In genomic region chr1:56951525-56951924, GRCm38 (mm10) we compare ENCODE assay signal across 21 mouse cellular contexts. TPM values are rescaled to one million over a fixed set of nuclear protein-coding genes. Genes with fewer than 3 reads are reported as not detected.
DNase-seq lines count a peak whose midpoint lies in the region; ATAC-seq lines count a peak whose summit lies in the region.
"Had no signal": no experiment of that assay in that cellular context is flagged by ENCODE, and none has a peak within 500 bp of the region (broad histone marks: within the 10 kb centered on the region; RNA-seq: fewer than 3 reads in every experiment).

No protein-coding gene starts in this region.

- H3K27me3 ChIP-seq in forebrain, embryonic 15.5 days, result no peaks in the 10 kb centered on the region
- H3K27me3 ChIP-seq in forebrain, embryonic 14.5 days (replicated peaks; ENCODE audit: control insufficient read depth, insufficient read depth, low read length), result no peaks in the 10 kb centered on the region
- H3K27me3 ChIP-seq in heart, embryonic 11.5 days (ENCODE audit: control insufficient read depth, insufficient read depth, low read length), result no peaks in the 10 kb centered on the region
- H3K27me3 ChIP-seq in intestine, embryonic 16.5 days (replicated peaks; ENCODE audit: control insufficient read depth, insufficient read depth, low read length), result no peaks in the 10 kb centered on the region
- H3K27me3 ChIP-seq in kidney, embryonic 14.5 days (ENCODE audit: control insufficient read depth, insufficient read depth, low read length), result no peaks in the 10 kb centered on the region
- H3K27me3 ChIP-seq: embryonic facial prominence, embryonic 15.5 days; heart, embryonic 13.5 days; hindbrain, embryonic 15.5 days; kidney, embryonic 15.5 days had no signal

- no peak for DNase-seq in forebrain, embryonic 14.5 days (ENCODE audit: low spot score)
- DNase-seq in heart, adult 11 months, result peak; percentile 35
- DNase-seq in R1 (ENCODE audit: low read depth, low spot score), result peak; percentile 3
- DNase-seq in spleen, adult 12 weeks (ENCODE audit: low spot score), result no peak
- DNase-seq: adrenal gland, postnatal 10 days; cerebellum, adult 11-12 months; cerebellum, adult 9-10 months; cerebellum, postnatal 25 days; gastrocnemius, postnatal 14 days; heart, postnatal 36 days; kidney, adult 18-20 months had no signal

- 52% methylated on average over 6 of the region's 6 CpGs for WGBS in forebrain, embryonic 15.5 days
- 55% methylated on average over 6 of the region's 6 CpGs for WGBS in forebrain, embryonic 14.5 days
- WGBS in heart, embryonic 11.5 days (ENCODE audit: insufficient replicate concordance), result 71% methylated on average over 6 of the region's 6 CpGs
- WGBS in intestine, embryonic 16.5 days, result 35% methylated on average over 6 of the region's 6 CpGs
- WGBS in kidney, embryonic 14.5 days, result 83% methylated on average over 6 of the region's 6 CpGs

- no peaks in the 10 kb centered on the region for H3K9me3 ChIP-seq in forebrain, embryonic 15.5 days
- H3K9me3 ChIP-seq in forebrain, embryonic 14.5 days (replicated peaks; ENCODE audit: control insufficient read depth, low read length), result no peaks in the 10 kb centered on the region
- no peaks in the 10 kb centered on the region for H3K9me3 ChIP-seq in heart, embryonic 11.5 days (replicated peaks; ENCODE audit: control insufficient read depth, low read length)
- H3K9me3 ChIP-seq in intestine, embryonic 16.5 days (ENCODE audit: control insufficient read depth, low read length), result no peaks in the 10 kb centered on the region
- H3K9me3 ChIP-seq in kidney, embryonic 14.5 days (ENCODE audit: control insufficient read depth, low read length), result no peaks in the 10 kb centered on the region
- H3K9me3 ChIP-seq: embryonic facial prominence, embryonic 15.5 days; heart, embryonic 13.5 days; hindbrain, embryonic 15.5 days; kidney, embryonic 15.5 days had no signal

- 0 out of 2 replicates have a peak, but pooled peaks cover 7% of the 10 kb centered on the region for H3K4me1 ChIP-seq in forebrain, embryonic 15.5 days
- H3K4me1 ChIP-seq in forebrain, embryonic 14.5 days (ENCODE audit: control insufficient read depth, insufficient read depth, low read length), result no peaks in the 10 kb centered on the region
- no peaks in the 10 kb centered on the region for H3K4me1 ChIP-seq in heart, embryonic 11.5 days (ENCODE audit: control insufficient read depth, insufficient read depth, low read length)
- no peaks in the 10 kb centered on the region for H3K4me1 ChIP-seq in intestine, embryonic 16.5 days (ENCODE audit: control insufficient read depth, insufficient read depth, low read length)
- no peaks in the 10 kb centered on the region for H3K4me1 ChIP-seq in kidney, embryonic 14.5 days (ENCODE audit: control insufficient read depth, insufficient read depth, low read length)
- H3K4me1 ChIP-seq: heart, embryonic 13.5 days; hindbrain, embryonic 15.5 days; kidney, embryonic 15.5 days had no signal

- H3K9ac ChIP-seq in forebrain, embryonic 15.5 days (replicated peaks), result no peak overlapping the region
- H3K9ac ChIP-seq in forebrain, embryonic 14.5 days (ENCODE audit: low read length), result no peak overlapping the region
- no peak overlapping the region for H3K9ac ChIP-seq in heart, embryonic 11.5 days (ENCODE audit: low read depth, low read length)
- no peak overlapping the region for H3K9ac ChIP-seq in intestine, embryonic 16.5 days (ENCODE audit: low read depth, low read length)
- H3K9ac ChIP-seq in kidney, embryonic 14.5 days (ENCODE audit: low read depth, low read length), result no peak overlapping the region
- H3K9ac ChIP-seq: embryonic facial prominence, embryonic 15.5 days; heart, embryonic 13.5 days; hindbrain, embryonic 15.5 days; kidney, embryonic 15.5 days had no signal

- H3K4me2 ChIP-seq in forebrain, embryonic 15.5 days (replicated peaks), result no peak overlapping the region
- no peak overlapping the region for H3K4me2 ChIP-seq in forebrain, embryonic 14.5 days (ENCODE audit: low read length)
- H3K4me2 ChIP-seq in heart, embryonic 11.5 days, result no peak overlapping the region
- H3K4me2 ChIP-seq in intestine, embryonic 16.5 days (ENCODE audit: low read depth, low read length), result peak overlapping the region; percentile 32
- no peak overlapping the region for H3K4me2 ChIP-seq in kidney, embryonic 14.5 days (replicated peaks; ENCODE audit: low read depth, low read length)
- H3K4me2 ChIP-seq: embryonic facial prominence, embryonic 15.5 days; heart, embryonic 13.5 days; hindbrain, embryonic 15.5 days; kidney, embryonic 15.5 days had no signal

- peak; percentile 36; the same call in 1 of the 2 replicates for ATAC-seq in forebrain, embryonic 15.5 days (replicated peaks)
- ATAC-seq in forebrain, embryonic 14.5 days, result no peak
- no peak for ATAC-seq in heart, embryonic 11.5 days (replicated peaks; ENCODE audit: insufficient number of reproducible peaks, low FRiP score, low TSS enrichment)
- peak; percentile 86 for ATAC-seq in intestine, embryonic 16.5 days
- no peak for ATAC-seq in kidney, embryonic 14.5 days (ENCODE audit: low FRiP score, low TSS enrichment)

- peaks cover 3% of the 10 kb centered on the region; the same call in 1 of the 2 replicates for H3K36me3 ChIP-seq in forebrain, embryonic 15.5 days
- H3K36me3 ChIP-seq in forebrain, embryonic 14.5 days (ENCODE audit: control insufficient read depth, insufficient read depth, low read length), result peaks cover 7% of the 10 kb centered on the region; the same call in 1 of the 2 replicates
- no peaks in the 10 kb centered on the region for H3K36me3 ChIP-seq in heart, embryonic 11.5 days (ENCODE audit: control insufficient read depth, insufficient read depth, low read length)
- no peaks in the 10 kb centered on the region for H3K36me3 ChIP-seq in intestine, embryonic 16.5 days (ENCODE audit: control insufficient read depth, insufficient read depth, low read length)
- no peaks in the 10 kb centered on the region for H3K36me3 ChIP-seq in kidney, embryonic 14.5 days (ENCODE audit: control insufficient read depth, insufficient read depth, low read length)
- H3K36me3 ChIP-seq: embryonic facial prominence, embryonic 15.5 days; G1E; heart, embryonic 13.5 days; hindbrain, embryonic 15.5 days; kidney, embryonic 15.5 days had no signal

- no peak overlapping the region for H3K27ac ChIP-seq in forebrain, embryonic 15.5 days (replicated peaks)
- no peak overlapping the region for H3K27ac ChIP-seq in forebrain, embryonic 14.5 days (ENCODE audit: low read depth, low read length)
- H3K27ac ChIP-seq in heart, embryonic 11.5 days (ENCODE audit: low read depth, low read length), result no peak overlapping the region
- H3K27ac ChIP-seq in intestine, embryonic 16.5 days (ENCODE audit: low read length), result peak overlapping the region; percentile 46; the same call in 1 of the 2 replicates
- H3K27ac ChIP-seq in kidney, embryonic 14.5 days (ENCODE audit: low read depth, low read length), result no peak overlapping the region
- H3K27ac ChIP-seq: embryonic facial prominence, embryonic 15.5 days; heart, embryonic 13.5 days; hindbrain, embryonic 15.5 days; kidney, embryonic 15.5 days had no signal

- H3K4me3 ChIP-seq in forebrain, embryonic 15.5 days, result no peak overlapping the region
- no peak overlapping the region for H3K4me3 ChIP-seq in forebrain, embryonic 14.5 days (ENCODE audit: low read depth, low read length)
- no peak overlapping the region for H3K4me3 ChIP-seq in heart, embryonic 11.5 days (ENCODE audit: low read depth, low read length)
- H3K4me3 ChIP-seq in intestine, embryonic 16.5 days (ENCODE audit: low read length), result no peak overlapping the region
- no peak overlapping the region for H3K4me3 ChIP-seq in kidney, embryonic 14.5 days (ENCODE audit: low read length)
- H3K4me3 ChIP-seq: embryonic facial prominence, embryonic 15.5 days; erythroblast, embryonic 14.5 days; heart, embryonic 13.5 days; hindbrain, embryonic 15.5 days; kidney, embryonic 15.5 days had no signal

RNA-seq across cellular contexts. Expression of gene Satb2, which starts 26.9 kb away (rescaled TPM):
- 46.2 and 62.5 TPM in 2 replicates for polyA plus RNA-seq in forebrain, embryonic 15.5 days (2015; fragmentation: Nextera tagmentation; extraction: Ambion mirVana)
- polyA plus RNA-seq in forebrain, embryonic 14.5 days (2014; fragmentation: Nextera tagmentation; extraction: Ambion mirVana), result 20.1 and 40.6 TPM in 2 replicates
- 0.37 and 0.90 TPM in 2 replicates for polyA plus RNA-seq in heart, embryonic 11.5 days (2014; fragmentation: Nextera tagmentation; extraction: Ambion mirVana)
- polyA plus RNA-seq in intestine, embryonic 16.5 days (2015; fragmentation: Nextera tagmentation; extraction: Ambion mirVana), result 2.1 and 2.6 TPM in 2 replicates
- polyA plus RNA-seq in kidney, embryonic 14.5 days (2014; fragmentation: Nextera tagmentation; extraction: Ambion mirVana), result 1.1 and 2.0 TPM in 2 replicates
- polyA plus RNA-seq: erythroblast, embryonic 14.5 days; G1E had no signal

Comparison
In these comparisons a context has a peak if more than half of its experiments do, and no peak if none do; other contexts are left out.
1. ATAC-seq: peak in forebrain, embryonic 15.5 days (single experiment) and intestine, embryonic 16.5 days (single experiment); none in forebrain, embryonic 14.5 days (single experiment), heart, embryonic 11.5 days (single experiment) and kidney, embryonic 14.5 days (single experiment).
2. DNase-seq: peak in heart, adult 11 months (single experiment) and R1 (single experiment); none in forebrain, embryonic 14.5 days (single experiment) and spleen, adult 12 weeks (single experiment).